Mouse (Mus musculus): Measurements from ENCODE around the gene Ybx1. TPM values are rescaled to one million over a fixed set of nuclear protein-coding genes. Genes with fewer than 3 reads are reported as not detected.
A peak's percentile ranks its signal among the peaks of the same experiment; 100 is the strongest.

The Ybx1 gene
- 867 and 936 TPM in 2 replicates for polyA plus RNA-seq (2011; ENCODE audit: insufficient read length, low read depth, missing spikeins)

GRCm38 (mm10) chr4:119294415-119295133 lies at the start of gene Ybx1:
TSS of gene Ybx1 (minus strand) at chr4:119294604.
- Histone ChIP-seq H3K27ac (ENCODE audit: insufficient read depth, low read length) (peak within 1 kb of the TSS; percentile 90), H3K4me3 (ENCODE audit: insufficient read depth, low read length) (peak within 1 kb of the TSS; percentile 96), H3K4me1 (ENCODE audit: control insufficient read depth, insufficient read depth, low read length) (peaks cover 3% of the 10 kb centered on the region; the same call in 1 of the 2 replicates)
- peak; percentile 71 for TF ChIP-seq POLR2A (IDR thresholded peaks at IDR 0.05; ENCODE audit: low read depth, low read length)
- no peak for TF ChIP-seq CTCF (IDR thresholded peaks at IDR 0.05; ENCODE audit: borderline replicate concordance, insufficient read depth, low read length)

- no peaks in the 10 kb centered on the region for H3K4me1 ChIP-seq (ENCODE audit: control insufficient read depth, insufficient read depth, low read length)
- H3K4me3 ChIP-seq (ENCODE audit: insufficient read depth, low read length) = no peak overlapping the region
- TF ChIP-seq CTCF (IDR thresholded peaks at IDR 0.05; ENCODE audit: borderline replicate concordance, insufficient read depth, low read length) (no peak), POLR2A (IDR thresholded peaks at IDR 0.05; ENCODE audit: low read depth, low read length) (no peak)
- H3K27ac ChIP-seq (ENCODE audit: insufficient read depth, low read length) = no peak overlapping the region
These were observed 44.5 kb upstream of the Ybx1 start for GRCm38 (mm10) chr4:119338861-119339361.

GRCm38 (mm10) chr4:119338422-119338821 lies 44.0 kb upstream of the Ybx1 start:
- Histone ChIP-seq H3K27ac (ENCODE audit: insufficient read depth, low read length) (no peak overlapping the region), H3K4me3 (ENCODE audit: insufficient read depth, low read length) (no peak overlapping the region), H3K4me1 (ENCODE audit: control insufficient read depth, insufficient read depth, low read length) (no peaks in the 10 kb centered on the region)
- TF ChIP-seq CTCF (IDR thresholded peaks at IDR 0.05; ENCODE audit: borderline replicate concordance, insufficient read depth, low read length) = no peak
- TF ChIP-seq POLR2A (IDR thresholded peaks at IDR 0.05; ENCODE audit: low read depth, low read length) = no peak

- no peak for TF ChIP-seq CTCF (IDR thresholded peaks at IDR 0.05; ENCODE audit: borderline replicate concordance, insufficient read depth, low read length)
- TF ChIP-seq POLR2A (IDR thresholded peaks at IDR 0.05; ENCODE audit: low read depth, low read length) = no peak
- H3K4me3 ChIP-seq (ENCODE audit: insufficient read depth, low read length) = no peak overlapping the region
- H3K4me1 ChIP-seq (ENCODE audit: control insufficient read depth, insufficient read depth, low read length) = no peaks in the 10 kb centered on the region
- no peak overlapping the region for H3K27ac ChIP-seq (ENCODE audit: insufficient read depth, low read length)
These were observed 39.1 kb upstream of the Ybx1 start for GRCm38 (mm10) chr4:119333487-119333886.

- Histone ChIP-seq H3K4me1 (ENCODE audit: control insufficient read depth, insufficient read depth, low read length) (no peaks in the 10 kb centered on the region), H3K27ac (ENCODE audit: insufficient read depth, low read length) (no peak overlapping the region; the same call in 1 of the 2 replicates), H3K4me3 (ENCODE audit: insufficient read depth, low read length) (peak overlapping the region; percentile 75)
- TF ChIP-seq POLR2A (IDR thresholded peaks at IDR 0.05; ENCODE audit: low read depth, low read length) (no peak; the same call in 1 of the 2 replicates), CTCF (IDR thresholded peaks at IDR 0.05; ENCODE audit: borderline replicate concordance, insufficient read depth, low read length) (no peak)
These were observed 26.6 kb upstream of the Ybx1 start for GRCm38 (mm10) chr4:119320896-119321550.

GRCm38 (mm10) chr4:119320131-119320830 lies 25.9 kb upstream of the Ybx1 start, which contains the start of gene Ppih:
TSS of gene Ppih (minus strand) at chr4:119320546.
- TF ChIP-seq CTCF (IDR thresholded peaks at IDR 0.05; ENCODE audit: borderline replicate concordance, insufficient read depth, low read length) (no peak), POLR2A (IDR thresholded peaks at IDR 0.05; ENCODE audit: low read depth, low read length) (peak; percentile 96)
- H3K4me3 ChIP-seq (ENCODE audit: insufficient read depth, low read length) = peak within 1 kb of the TSS; percentile 75
- no peaks in the 10 kb centered on the region for H3K4me1 ChIP-seq (ENCODE audit: control insufficient read depth, insufficient read depth, low read length)
- peak within 1 kb of the TSS; percentile 43 for H3K27ac ChIP-seq (ENCODE audit: insufficient read depth, low read length)

GRCm38 (mm10) chr4:119313756-119314155 lies 19.4 kb upstream of the Ybx1 start:
- Histone ChIP-seq H3K4me1 (ENCODE audit: control insufficient read depth, insufficient read depth, low read length) (no peaks in the 10 kb centered on the region), H3K4me3 (ENCODE audit: insufficient read depth, low read length) (no peak overlapping the region), H3K27ac (ENCODE audit: insufficient read depth, low read length) (no peak overlapping the region)
- TF ChIP-seq POLR2A (IDR thresholded peaks at IDR 0.05; ENCODE audit: low read depth, low read length) = no peak
- no peak for TF ChIP-seq CTCF (IDR thresholded peaks at IDR 0.05; ENCODE audit: borderline replicate concordance, insufficient read depth, low read length)

- H3K4me1 ChIP-seq (ENCODE audit: control insufficient read depth, insufficient read depth, low read length) = no peaks in the 10 kb centered on the region
- no peak overlapping the region for H3K27ac ChIP-seq (ENCODE audit: insufficient read depth, low read length)
- H3K4me3 ChIP-seq (ENCODE audit: insufficient read depth, low read length) = no peak overlapping the region
- TF ChIP-seq CTCF (IDR thresholded peaks at IDR 0.05; ENCODE audit: borderline replicate concordance, insufficient read depth, low read length) (no peak), POLR2A (IDR thresholded peaks at IDR 0.05; ENCODE audit: low read depth, low read length) (no peak)
These were observed 11.0 kb upstream of the Ybx1 start for GRCm38 (mm10) chr4:119305418-119305817.

GRCm38 (mm10) chr4:119303291-119303690 lies 8.9 kb upstream of the Ybx1 start:
- no peaks in the 10 kb centered on the region for H3K4me1 ChIP-seq (ENCODE audit: control insufficient read depth, insufficient read depth, low read length)
- TF ChIP-seq POLR2A (IDR thresholded peaks at IDR 0.05; ENCODE audit: low read depth, low read length) (no peak), CTCF (IDR thresholded peaks at IDR 0.05; ENCODE audit: borderline replicate concordance, insufficient read depth, low read length) (no peak)
- no peak overlapping the region for H3K27ac ChIP-seq (ENCODE audit: insufficient read depth, low read length)
- no peak overlapping the region for H3K4me3 ChIP-seq (ENCODE audit: insufficient read depth, low read length)

Data from embryonic fibroblast, embryonic 13.5 days (primary cell).